Mouse (Mus musculus) spleen, adult 2 months (tissue): ENCODE results near the gene Pacsin2. TPM values are rescaled to one million over a fixed set of nuclear protein-coding genes. Genes with fewer than 3 reads are reported as not detected.

ENCODE experiments used
- DNase-seq, 2 experiments: peaks; one replicate each; pipeline versions ENCODE4 v3.0.0 to v3.0.0-alpha.2; 2012 to 2021; ENCODE audit warnings: low spot score in 2 of 2, low read depth in 1 of 2
- H3K27ac ChIP-seq: fragments of 200-500 bp; 2 replicates; pipeline ENCODE4 v1.5.1; 2012; ENCODE audit warnings: low read length, inconsistent platforms; ENCODE audit not compliant: insufficient read depth
- H3K27me3 ChIP-seq: fragments of 200-500 bp; 2 replicates; pipeline ENCODE4 v1.6.1; 2012; ENCODE audit warnings: mild to moderate bottlenecking, moderate library complexity, low read length, inconsistent platforms; ENCODE audit not compliant: control insufficient read depth, insufficient read depth
- H3K36me3 ChIP-seq: fragments of 200-500 bp; 2 replicates; pipeline ENCODE4 v1.6.1; 2012; ENCODE audit warnings: mild to moderate bottlenecking, low read length, inconsistent platforms; ENCODE audit not compliant: control insufficient read depth, insufficient read depth
- H3K4me1 ChIP-seq: fragments of 200-500 bp; 2 replicates; pipeline ENCODE4 v1.6.1; 2011; ENCODE audit warnings: inconsistent platforms; ENCODE audit not compliant: control insufficient read depth, insufficient read depth, insufficient read length
- H3K4me3 ChIP-seq: fragments of 200-500 bp; 2 replicates; pipeline ENCODE4 v1.5.1; 2011; ENCODE audit warnings: mild to moderate bottlenecking, inconsistent platforms; ENCODE audit not compliant: insufficient read depth, insufficient read length; ENCODE audit errors: extremely low read depth
- CTCF ChIP-seq: fragments of 200-500 bp; IDR thresholded peaks from 2 replicates; pipeline ENCODE4 v1.5.1; 2011; ENCODE audit warnings: mild to moderate bottlenecking, inconsistent platforms; ENCODE audit not compliant: insufficient read depth, insufficient read length, insufficient replicate concordance; ENCODE audit errors: extremely low read depth
- POLR2A ChIP-seq: fragments of 200-500 bp; IDR thresholded peaks from 2 replicates; pipeline ENCODE4 v1.6.1; 2011; ENCODE audit warnings: low read depth, low read length, inconsistent platforms
- WGBS: fragments of 180-500 bp; shearing (Covaris S2); methylation state at CpG from one replicate; pipeline ENCODE4 v1.1.7; 2018; 5-methylcytosine and 5-hydroxymethylcytosine counted together
- polyA plus RNA-seq: library from polyadenylated mRNA; depleted of rRNA; stranded (reverse); fragments of >200 nt; gene quantifications from 2 replicates; pipeline ENCODE4 v1.2.3, GENCODE M21; 2012

The Pacsin2 gene
- polyA plus RNA-seq, 1 experiment = 27.6 TPM

DNA sequence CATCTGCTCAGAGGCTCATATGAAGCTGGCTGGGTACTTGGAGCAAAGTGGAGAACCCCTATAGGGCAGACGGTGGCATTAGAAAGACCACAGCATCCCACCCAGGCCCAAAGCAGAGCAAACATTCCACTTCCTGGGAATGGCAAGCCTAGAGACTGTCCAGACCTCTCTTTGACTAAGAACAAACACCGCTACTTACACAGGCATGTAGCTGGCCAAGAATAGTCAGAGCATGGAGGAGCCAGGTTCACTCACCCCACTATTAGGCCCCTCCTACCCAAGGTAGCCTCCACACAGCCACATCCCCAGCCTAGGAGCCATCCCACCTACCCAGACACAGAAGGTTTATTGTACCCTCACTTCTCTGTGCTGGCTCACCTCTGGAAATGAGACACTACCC is 18.5 kb downstream of the Pacsin2 start:
- Histone ChIP-seq H3K27me3 (no peaks in the 10 kb centered on the region), H3K4me3 (no peak overlapping the region), H3K4me1 (peaks cover 30% of the 10 kb centered on the region; the same call in 1 of the 2 replicates), H3K36me3 (no peaks in the 10 kb centered on the region), H3K27ac (no peak overlapping the region)
- no peak for DNase-seq
- TF ChIP-seq CTCF (no peak), POLR2A (no peak)
- WGBS = 94% methylated on average over 2 of the region's 2 CpGs

DNA sequence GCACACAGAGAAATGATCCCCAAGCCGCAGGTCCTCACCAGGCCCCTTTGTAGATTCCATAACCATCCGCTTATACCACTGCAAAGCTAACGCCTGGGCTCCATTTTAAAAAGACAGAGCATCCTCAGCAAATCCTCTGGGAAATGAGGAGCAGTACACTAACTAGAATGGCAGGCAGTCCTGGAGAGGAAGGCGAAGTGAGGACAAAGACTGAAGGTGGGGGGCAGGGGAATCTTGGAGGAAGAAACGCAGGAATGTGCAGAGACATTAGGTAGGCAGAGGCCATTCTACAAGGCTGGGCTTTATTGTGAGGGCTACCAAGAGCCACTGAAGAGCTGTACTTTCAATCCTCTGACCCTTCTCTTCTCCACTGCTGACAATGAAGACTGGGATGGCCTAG is 19.0 kb downstream of the Pacsin2 start:
- no peaks in the 10 kb centered on the region for H3K36me3 ChIP-seq
- 96% methylated on average over 5 of the region's 5 CpGs for WGBS
- no peak overlapping the region for H3K4me3 ChIP-seq
- no peak overlapping the region for H3K27ac ChIP-seq
- H3K27me3 ChIP-seq = no peaks in the 10 kb centered on the region
- H3K4me1 ChIP-seq = peaks cover 32% of the 10 kb centered on the region; the same call in 1 of the 2 replicates
- no peak for DNase-seq
- TF ChIP-seq CTCF (no peak), POLR2A (no peak)

DNA sequence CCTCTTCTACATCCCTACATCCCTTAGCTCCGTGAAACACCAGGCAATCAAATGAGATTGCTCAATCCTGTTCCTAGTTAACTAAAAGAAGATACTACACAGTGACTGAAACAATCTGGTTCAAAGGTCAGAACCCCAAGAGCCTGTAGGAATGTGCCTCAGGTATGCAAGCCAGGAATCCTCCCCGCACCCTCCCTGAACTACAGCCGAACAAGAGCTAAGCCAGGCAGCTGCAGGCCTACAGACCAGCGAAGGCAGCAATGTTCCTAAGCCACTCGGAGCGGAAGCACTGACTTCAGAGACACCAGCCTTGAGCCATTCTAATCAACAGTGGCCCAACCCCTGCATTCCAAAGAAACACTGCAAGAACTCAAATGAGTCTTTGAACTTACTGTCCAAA is 20.0 kb downstream of the Pacsin2 start:
- H3K36me3 ChIP-seq = no peaks in the 10 kb centered on the region
- no peak overlapping the region for H3K27ac ChIP-seq
- 89% methylated on average over 6 of the region's 6 CpGs for WGBS
- H3K4me1 ChIP-seq = peaks cover 30% of the 10 kb centered on the region; the same call in 1 of the 2 replicates
- TF ChIP-seq CTCF = no peak
- no peak for TF ChIP-seq POLR2A
- H3K4me3 ChIP-seq = no peak overlapping the region
- no peaks in the 10 kb centered on the region for H3K27me3 ChIP-seq
- no peak for DNase-seq

DNA sequence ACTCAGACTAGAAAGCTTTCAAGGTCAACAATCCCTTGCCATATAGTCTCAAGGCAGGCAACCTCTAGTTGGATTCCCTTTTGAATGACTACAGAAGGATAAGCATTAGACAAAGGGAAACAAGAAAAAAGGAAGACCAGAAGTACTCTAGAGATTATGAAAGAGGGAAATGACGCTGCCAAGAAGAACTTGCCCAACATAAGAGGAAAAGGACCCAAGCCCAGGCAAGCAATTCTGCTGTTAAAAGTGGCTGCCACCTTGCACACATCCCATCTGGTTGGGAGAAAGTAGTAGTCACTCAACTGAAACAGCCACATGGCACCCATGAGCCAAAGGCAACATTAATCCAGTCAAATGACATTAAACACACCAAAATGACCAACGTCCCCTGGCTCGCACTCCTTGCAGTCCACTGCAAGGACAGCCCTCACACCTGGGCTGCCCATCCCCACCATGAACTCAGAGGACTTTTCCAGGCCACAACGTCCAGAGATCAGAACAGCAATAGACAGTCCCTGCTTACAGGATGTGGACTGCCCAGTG is 21.8 kb downstream of the Pacsin2 start:
- H3K27me3 ChIP-seq = no peaks in the 10 kb centered on the region
- no peak for DNase-seq
- no peaks in the 10 kb centered on the region; the same call in 1 of the 2 replicates for H3K36me3 ChIP-seq
- H3K4me3 ChIP-seq = no peak overlapping the region
- H3K4me1 ChIP-seq = peaks cover 21% of the 10 kb centered on the region; the same call in 1 of the 2 replicates
- TF ChIP-seq POLR2A (no peak), CTCF (no peak)
- 72% methylated on average over 4 of the region's 4 CpGs for WGBS
- H3K27ac ChIP-seq = no peak overlapping the region

DNA sequence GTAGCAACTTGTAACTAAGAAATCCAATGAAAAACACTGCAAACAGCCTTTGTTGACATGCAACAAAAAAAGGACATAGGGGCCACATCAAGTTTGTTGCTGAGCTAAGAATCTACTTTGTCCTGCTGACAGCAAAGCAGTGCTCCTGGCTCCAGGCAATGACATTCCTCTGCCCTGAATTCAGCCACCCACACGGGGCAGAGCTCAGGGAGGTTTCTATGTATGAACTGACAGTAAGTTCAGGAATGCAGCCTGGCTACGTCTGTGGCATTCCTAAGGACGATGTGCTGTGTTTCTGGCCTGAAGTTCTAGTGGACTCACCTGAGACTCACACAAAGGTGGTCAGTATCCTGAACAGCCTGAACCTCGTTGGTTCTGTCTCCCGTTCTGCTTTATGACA is 23.7 kb downstream of the Pacsin2 start:
- TF ChIP-seq CTCF (no peak), POLR2A (no peak)
- Histone ChIP-seq H3K36me3 (no peaks in the 10 kb centered on the region; the same call in 1 of the 2 replicates), H3K4me1 (peaks cover 15% of the 10 kb centered on the region), H3K27ac (no peak overlapping the region), H3K4me3 (no peak overlapping the region), H3K27me3 (no peaks in the 10 kb centered on the region)
- DNase-seq = no peak
- 91% methylated on average over 5 of the region's 5 CpGs for WGBS

DNA sequence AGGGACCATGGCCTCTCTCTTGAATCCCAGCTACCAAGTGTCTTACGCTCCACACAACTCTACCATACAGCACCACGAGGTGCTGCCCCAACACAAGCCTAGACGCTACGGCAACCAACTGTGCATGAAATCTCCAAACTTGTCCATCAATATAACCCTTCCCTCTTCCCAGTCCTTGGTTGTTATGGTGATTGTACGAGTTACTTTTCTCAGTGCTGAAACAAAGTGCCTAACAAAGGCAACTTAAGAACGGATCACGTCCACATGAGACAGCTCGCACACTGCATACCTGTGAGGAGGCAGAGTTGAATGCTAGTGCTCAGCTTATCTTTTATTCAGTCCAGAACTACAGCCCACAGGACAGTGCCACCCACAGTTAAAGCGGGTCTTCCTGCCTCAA is 27.9 kb downstream of the Pacsin2 start:
- no peak for DNase-seq
- no peaks in the 10 kb centered on the region for H3K27me3 ChIP-seq
- WGBS = 91% methylated on average over 9 of the region's 9 CpGs
- no peak overlapping the region for H3K27ac ChIP-seq
- TF ChIP-seq POLR2A = no peak
- H3K36me3 ChIP-seq = no peaks in the 10 kb centered on the region; the same call in 1 of the 2 replicates
- H3K4me3 ChIP-seq = no peak overlapping the region
- peaks cover 32% of the 10 kb centered on the region for H3K4me1 ChIP-seq

DNA sequence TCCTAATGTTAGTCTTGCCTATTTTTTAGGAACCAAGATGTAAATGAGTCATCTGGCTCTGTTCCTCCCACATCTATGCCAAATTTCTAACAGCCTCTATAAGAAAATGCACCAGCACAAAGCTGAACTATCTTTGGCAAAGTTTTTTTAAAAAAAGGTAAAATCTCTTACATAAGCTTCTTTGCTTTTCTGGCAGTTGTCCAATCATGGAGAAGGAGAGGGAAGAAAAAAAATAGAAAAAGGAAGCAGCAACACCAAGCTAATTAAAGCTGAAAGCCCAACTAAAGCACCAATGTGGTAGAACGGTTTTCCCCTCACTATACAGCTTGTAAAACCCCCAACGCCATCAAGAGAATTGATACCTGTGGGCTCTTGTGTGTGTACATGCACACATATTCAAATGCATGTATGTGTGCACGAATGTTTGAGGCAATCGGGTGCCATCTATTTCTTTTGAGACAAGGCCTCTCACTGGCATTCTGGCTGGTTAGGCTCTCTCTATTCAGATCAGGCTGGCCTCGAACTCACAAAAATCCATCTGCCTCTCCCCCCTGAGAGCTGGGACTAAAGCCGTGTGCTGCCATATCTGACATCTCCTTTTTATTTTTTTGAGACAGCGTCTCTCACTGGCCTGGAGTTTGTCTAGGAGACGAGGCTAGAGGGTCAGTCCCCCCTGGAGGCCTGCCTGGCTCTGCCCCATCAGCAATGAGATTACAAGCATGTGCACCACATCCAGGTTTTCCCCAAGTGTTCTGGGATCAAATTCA is 28.9 kb downstream of the Pacsin2 start:
- Histone ChIP-seq H3K4me3 (no peak overlapping the region), H3K27ac (no peak overlapping the region), H3K27me3 (no peaks in the 10 kb centered on the region), H3K36me3 (no peaks in the 10 kb centered on the region; the same call in 1 of the 2 replicates), H3K4me1 (peaks cover 32% of the 10 kb centered on the region)
- WGBS = 59% methylated on average over 8 of the region's 8 CpGs
- DNase-seq = no peak
- TF ChIP-seq POLR2A (no peak), CTCF (no peak)
